Mouse (Mus musculus) gonadal fat pad, adult 2 months (tissue): Measurements from ENCODE around the gene Ramp2. TPM values are rescaled to one million over a fixed set of nuclear protein-coding genes. Genes with fewer than 3 reads are reported as not detected.

Source experiments
- DNase-seq: peaks from one replicate; pipeline ENCODE4 v3.0.0-alpha.2; 2012; ENCODE audit warnings: low read depth
- polyA plus RNA-seq: library from polyadenylated mRNA; depleted of rRNA; stranded (reverse); fragments of >200 nt; gene quantifications from 2 replicates; pipeline ENCODE4 v1.2.3, GENCODE M21; 2012

Ramp2 gene
- polyA plus RNA-seq, 1 experiment = 146 TPM

- DNase-seq = no peak
These were observed 20.1 kb downstream of the Ramp2 start for GRCm38 (mm10) chr11:101265906-101266305.

GRCm38 (mm10) chr11:101269577-101270116 is 23.8 kb downstream of the Ramp2 start:
- DNase-seq = no peak

- no peak for DNase-seq
These were observed 26.6 kb downstream of the Ramp2 start for GRCm38 (mm10) chr11:101272446-101272845.

GRCm38 (mm10) chr11:101275309-101275708 is 29.5 kb downstream of the Ramp2 start:
- no peak for DNase-seq

- no peak for DNase-seq
These were observed 30.7 kb downstream of the Ramp2 start for GRCm38 (mm10) chr11:101276319-101277070.

GRCm38 (mm10) chr11:101277381-101278222 is 31.8 kb downstream of the Ramp2 start:
- DNase-seq = no peak

GRCm38 (mm10) chr11:101278223-101279192 is 32.7 kb downstream of the Ramp2 start, which contains the start of the genes Cntd1 and Coa3:
TSS of gene Cntd1 (plus strand) at chr11:101279012.
TSS of gene Coa3 (minus strand) at chr11:101279114.
- DNase-seq = no peak

- DNase-seq = no peak
These were observed 33.4 kb downstream of the Ramp2 start for GRCm38 (mm10) chr11:101279193-101279569.

GRCm38 (mm10) chr11:101280837-101281236 is 35.0 kb downstream of the Ramp2 start:
- no peak for DNase-seq

- no peak for DNase-seq
These were observed 37.1 kb downstream of the Ramp2 start for GRCm38 (mm10) chr11:101282896-101283295.

GRCm38 (mm10) chr11:101283805-101284204 is 38.0 kb downstream of the Ramp2 start:
- no peak for DNase-seq

GRCm38 (mm10) chr11:101287306-101287705 is 41.5 kb downstream of the Ramp2 start:
- no peak for DNase-seq

GRCm38 (mm10) chr11:101291231-101291630 is 45.4 kb downstream of the Ramp2 start:
- no peak for DNase-seq

GRCm38 (mm10) chr11:101295191-101295590 is 49.4 kb downstream of the Ramp2 start:
- DNase-seq = no peak

GRCm38 (mm10) chr11:101300881-101301280 is 55.1 kb downstream of the Ramp2 start:
- no peak for DNase-seq

GRCm38 (mm10) chr11:101301299-101302003 is 55.6 kb downstream of the Ramp2 start:
- no peak for DNase-seq

GRCm38 (mm10) chr11:101302004-101302798 is 56.4 kb downstream of the Ramp2 start, which contains the start of gene Becn1:
TSS of gene Becn1 (minus strand) at chr11:101302286.
- no peak for DNase-seq

- DNase-seq = no peak
These were observed 61.9 kb downstream of the Ramp2 start for GRCm38 (mm10) chr11:101307744-101308143.
